Mouse (Mus musculus): ENCODE results near the gene Lyrm2.

GRCm38 (mm10) chr4:32833494-32834282, 33.6 kb downstream of the Lyrm2 start:
- TF ChIP-seq GATA2 (IDR thresholded peaks at IDR 0.05; ENCODE audit: borderline replicate concordance, low read depth, low read length) (no peak), CTCF (IDR thresholded peaks at IDR 0.05; ENCODE audit: low read depth, low read length) (no peak), GATA1 (IDR thresholded peaks at IDR 0.05; ENCODE audit: borderline replicate concordance, low read length) (no peak), TAL1 (conservative IDR thresholded peaks at IDR 0.05; ENCODE audit: low read depth, low read length) (no peak), POLR2AphosphoS5 (IDR thresholded peaks at IDR 0.05; ENCODE audit: insufficient replicate concordance, low read depth, low read length) (no peak)

Data from G1E (cell line).